Mouse (Mus musculus): ENCODE data around the gene Nono. TPM values are rescaled to one million over a fixed set of nuclear protein-coding genes. Genes with fewer than 3 reads are reported as not detected.
"Not testable (repeated sequence)": the region's sequence is repeated elsewhere in the genome, so short reads cannot be mapped to it uniquely, and the experiment has no call there.

Gene Nono
- polyA plus RNA-seq, 1 experiment from 2014 or later, result 484 TPM

DNA sequence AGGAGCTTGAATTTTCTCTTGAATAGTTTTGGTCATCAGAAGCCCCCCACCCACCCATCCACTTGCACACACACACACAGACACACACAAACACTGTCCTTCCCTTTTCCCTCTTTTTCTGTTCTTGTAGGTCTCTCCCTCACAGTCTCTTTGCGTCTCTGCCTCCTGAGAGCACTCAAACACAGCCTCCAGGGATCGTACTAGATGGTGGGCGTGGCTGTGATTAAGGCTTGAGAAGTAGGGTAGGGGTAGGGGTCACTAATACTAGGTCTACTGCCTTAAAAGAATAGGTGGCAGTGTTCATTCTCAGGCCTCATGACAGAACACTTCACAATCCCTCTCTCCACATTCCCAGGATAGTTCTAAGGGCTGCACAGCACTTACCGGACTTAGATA lies 8.4 kb upstream of the Nono start, which contains the start of gene Zmym3:
TSS of gene Zmym3 (minus strand) at position 150 of the 396 bp plus-strand sequence.
- no peak for ATAC-seq
- Histone ChIP-seq H3K9ac (replicated peaks) (peak within 1 kb of the TSS; percentile 59), H3K27me3 (no peaks in the 10 kb centered on the region; the same call in 1 of the 2 replicates), H3K4me1 (replicated peaks) (peaks cover 26% of the 10 kb centered on the region), H3K36me3 (peaks cover 2% of the 10 kb centered on the region), H3K4me3 (replicated peaks) (peak within 1 kb of the TSS; percentile 57), H3K27ac (peak within 1 kb of the TSS; percentile 78), H3K4me2 (replicated peaks) (peak within 1 kb of the TSS; percentile 66), H3K9me3 (no peaks in the 10 kb centered on the region)
- 36% methylated on average over 4 of the region's 4 CpGs for WGBS

- WGBS, result 88% methylated on average over 2 of the region's 2 CpGs
- H3K36me3 ChIP-seq, result no peaks in the 10 kb centered on the region
Observed at GRCm38 (mm10) chrX:101423462-101423861, 5.7 kb upstream of the Nono start.

DNA sequence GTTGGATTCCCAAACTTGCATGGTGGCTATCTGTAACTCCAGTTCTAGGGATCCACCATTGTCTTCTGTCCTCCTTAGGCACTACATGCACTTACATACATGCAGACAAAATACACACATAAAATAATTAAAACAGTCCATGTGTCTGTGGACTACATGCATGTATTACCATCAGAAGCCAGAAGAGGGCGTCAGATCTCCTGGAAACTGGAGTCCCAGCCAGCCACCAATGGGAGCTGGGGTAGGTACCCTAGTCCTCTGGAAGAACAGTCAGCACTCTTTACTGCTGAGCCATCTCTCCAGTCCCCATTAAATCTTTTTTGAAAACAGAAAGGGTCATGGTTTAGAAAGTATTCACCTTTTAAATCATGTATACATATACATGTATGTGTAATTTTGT lies 1.3 kb upstream of the Nono start:
- Histone ChIP-seq H3K4me2 (replicated peaks) (no peak overlapping the region), H3K4me1 (replicated peaks) (peaks cover 24% of the 10 kb centered on the region), H3K36me3 (peaks cover 4% of the 10 kb centered on the region; the same call in 1 of the 2 replicates), H3K9ac (replicated peaks) (no peak overlapping the region), H3K9me3 (no peaks in the 10 kb centered on the region), H3K27ac (no peak overlapping the region), H3K27me3 (no peaks in the 10 kb centered on the region), H3K4me3 (replicated peaks) (no peak overlapping the region)
- no peak for ATAC-seq
- 11% methylated on average over 1 of the region's 1 CpGs for WGBS

More at GRCm38 (mm10) chrX:101423462-101423861, 5.7 kb upstream of the Nono start:
- Histone ChIP-seq H3K27ac (no peak overlapping the region), H3K27me3 (no peaks in the 10 kb centered on the region; the same call in 1 of the 2 replicates), H3K4me3 (replicated peaks) (no peak overlapping the region), H3K9me3 (no peaks in the 10 kb centered on the region), H3K4me2 (replicated peaks) (no peak overlapping the region), H3K4me1 (replicated peaks) (peaks cover 13% of the 10 kb centered on the region), H3K9ac (replicated peaks) (no peak overlapping the region)
- no peak for ATAC-seq

GRCm38 (mm10) chrX:101428785-101429141 lies 355 bp upstream of the Nono start:
- peak overlapping the region; percentile 68 for H3K4me3 ChIP-seq (replicated peaks)
- no peaks in the 10 kb centered on the region for H3K27me3 ChIP-seq
- H3K9me3 ChIP-seq, result no peaks in the 10 kb centered on the region
- peak overlapping the region; percentile 86 for H3K27ac ChIP-seq
- peak; percentile 10 for ATAC-seq
- 27% methylated on average over 7 of the region's 7 CpGs for WGBS
- H3K4me2 ChIP-seq (replicated peaks), result peak overlapping the region; percentile 49
- H3K9ac ChIP-seq (replicated peaks), result peak overlapping the region; percentile 36
- peaks cover 24% of the 10 kb centered on the region for H3K4me1 ChIP-seq (replicated peaks)
- H3K36me3 ChIP-seq, result peaks cover 9% of the 10 kb centered on the region; the same call in 1 of the 2 replicates

GRCm38 (mm10) chrX:101429976-101430375 lies 858 bp downstream of the Nono start:
- peak overlapping the region; percentile 85 for H3K9ac ChIP-seq (replicated peaks)
- H3K4me3 ChIP-seq (replicated peaks), result peak overlapping the region; percentile 68
- peak overlapping the region; percentile 58 for H3K4me2 ChIP-seq (replicated peaks)
- no peaks in the 10 kb centered on the region for H3K9me3 ChIP-seq
- H3K27me3 ChIP-seq, result no peaks in the 10 kb centered on the region
- ATAC-seq, result peak; percentile 44; the same call in 1 of the 2 replicates
- 32% methylated on average over 14 of the region's 14 CpGs for WGBS
- peaks cover 24% of the 10 kb centered on the region for H3K4me1 ChIP-seq (replicated peaks)
- H3K27ac ChIP-seq, result peak overlapping the region; percentile 94
- H3K36me3 ChIP-seq, result peaks cover 11% of the 10 kb centered on the region; the same call in 1 of the 2 replicates

DNA sequence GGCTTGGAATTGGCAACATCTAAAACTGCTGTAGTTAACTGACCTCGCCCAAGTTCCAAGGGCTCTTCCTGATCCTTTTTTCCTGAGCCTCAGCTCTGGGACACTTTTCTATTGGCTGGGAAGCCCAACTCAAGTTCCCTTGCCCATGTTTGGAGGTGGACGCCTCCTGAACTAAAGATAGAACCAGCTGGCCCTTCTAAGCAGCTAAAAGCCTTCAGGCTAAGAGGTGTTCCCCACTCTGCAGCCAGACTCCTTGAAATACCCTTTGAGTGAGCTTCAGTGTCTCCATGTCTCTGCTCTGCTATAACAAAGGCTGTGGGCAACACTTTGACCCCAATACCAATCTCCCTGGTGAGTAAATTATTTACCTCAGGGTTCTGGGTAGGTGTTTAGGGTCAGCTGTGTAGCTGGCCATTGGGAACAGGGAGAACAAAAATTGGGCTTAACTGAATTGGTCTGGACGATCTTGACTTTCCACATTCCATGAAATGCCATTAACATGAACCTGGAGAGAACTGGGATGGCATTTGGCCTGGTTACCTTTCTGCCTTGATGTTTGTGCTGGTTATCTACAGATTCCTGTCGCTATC lies 19.9 kb downstream of the Nono start, which contains the start of gene Itgb1bp2:
TSS of gene Itgb1bp2 (plus strand) at position 203 of the 590 bp plus-strand sequence.
- H3K9ac ChIP-seq (replicated peaks), result no peak within 1 kb of the TSS
- H3K4me1 ChIP-seq (replicated peaks), result no peaks in the 10 kb centered on the region
- no peak within 1 kb of the TSS for H3K27ac ChIP-seq
- ATAC-seq, result no peak
- H3K9me3 ChIP-seq, result no peaks in the 10 kb centered on the region
- H3K27me3 ChIP-seq, result no peaks in the 10 kb centered on the region
- H3K4me3 ChIP-seq (replicated peaks), result no peak within 1 kb of the TSS
- H3K36me3 ChIP-seq, result peaks cover 77% of the 10 kb centered on the region
- WGBS, result 75% methylated on average over 4 of the region's 4 CpGs
- no peak within 1 kb of the TSS for H3K4me2 ChIP-seq (replicated peaks)

DNA sequence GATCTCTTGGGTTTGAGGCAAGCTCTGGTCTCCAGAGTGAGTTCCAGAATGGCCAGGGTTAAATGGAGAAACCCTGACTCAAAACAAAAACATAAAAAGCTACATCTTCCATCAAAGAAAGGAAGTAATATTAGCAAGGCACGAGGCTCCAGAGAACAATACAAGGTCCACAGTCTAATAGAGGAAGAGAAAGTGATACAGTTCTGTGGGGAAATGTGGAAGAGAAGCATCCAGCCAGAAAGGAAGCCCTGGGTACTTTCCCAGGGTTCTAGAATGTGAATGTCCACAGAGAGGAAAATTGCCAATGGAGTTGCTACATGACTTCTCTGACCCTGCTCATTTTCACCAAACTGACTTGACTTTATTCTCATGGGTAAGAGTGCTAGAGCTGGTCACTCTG lies 22.0 kb downstream of the Nono start:
- Histone ChIP-seq H3K4me3 (replicated peaks) (no peak overlapping the region), H3K27ac (no peak overlapping the region), H3K9me3 (no peaks in the 10 kb centered on the region), H3K9ac (replicated peaks) (no peak overlapping the region), H3K27me3 (no peaks in the 10 kb centered on the region), H3K4me1 (replicated peaks) (no peaks in the 10 kb centered on the region), H3K36me3 (peaks cover 61% of the 10 kb centered on the region), H3K4me2 (replicated peaks) (no peak overlapping the region)
- no peak for ATAC-seq
- 85% methylated on average over 1 of the region's 1 CpGs for WGBS

- Histone ChIP-seq H3K4me3 (replicated peaks) (no peak overlapping the region), H3K9me3 (no peaks in the 10 kb centered on the region), H3K36me3 (peaks cover 57% of the 10 kb centered on the region), H3K4me2 (replicated peaks) (no peak overlapping the region), H3K27ac (no peak overlapping the region), H3K9ac (replicated peaks) (no peak overlapping the region), H3K4me1 (replicated peaks) (no peaks in the 10 kb centered on the region), H3K27me3 (no peaks in the 10 kb centered on the region)
- no peak for ATAC-seq
- 83% methylated on average over 3 of the region's 3 CpGs for WGBS
Observed at GRCm38 (mm10) chrX:101451591-101451990, 22.5 kb downstream of the Nono start.

- no peaks in the 10 kb centered on the region for H3K27me3 ChIP-seq
- WGBS, result 91% methylated on average over 4 of the region's 4 CpGs
- H3K9me3 ChIP-seq, result no peaks in the 10 kb centered on the region
- no peak overlapping the region for H3K4me2 ChIP-seq (replicated peaks)
- ATAC-seq, result no peak
- H3K9ac ChIP-seq (replicated peaks), result no peak overlapping the region
- H3K36me3 ChIP-seq, result peaks cover 16% of the 10 kb centered on the region
- no peaks in the 10 kb centered on the region for H3K4me1 ChIP-seq (replicated peaks)
- H3K4me3 ChIP-seq (replicated peaks), result no peak overlapping the region
- H3K27ac ChIP-seq, result no peak overlapping the region
Observed at GRCm38 (mm10) chrX:101472202-101472601, 43.1 kb downstream of the Nono start.

GRCm38 (mm10) chrX:101481604-101482350 lies 52.7 kb downstream of the Nono start:
- no peak overlapping the region for H3K4me2 ChIP-seq (replicated peaks)

DNA sequence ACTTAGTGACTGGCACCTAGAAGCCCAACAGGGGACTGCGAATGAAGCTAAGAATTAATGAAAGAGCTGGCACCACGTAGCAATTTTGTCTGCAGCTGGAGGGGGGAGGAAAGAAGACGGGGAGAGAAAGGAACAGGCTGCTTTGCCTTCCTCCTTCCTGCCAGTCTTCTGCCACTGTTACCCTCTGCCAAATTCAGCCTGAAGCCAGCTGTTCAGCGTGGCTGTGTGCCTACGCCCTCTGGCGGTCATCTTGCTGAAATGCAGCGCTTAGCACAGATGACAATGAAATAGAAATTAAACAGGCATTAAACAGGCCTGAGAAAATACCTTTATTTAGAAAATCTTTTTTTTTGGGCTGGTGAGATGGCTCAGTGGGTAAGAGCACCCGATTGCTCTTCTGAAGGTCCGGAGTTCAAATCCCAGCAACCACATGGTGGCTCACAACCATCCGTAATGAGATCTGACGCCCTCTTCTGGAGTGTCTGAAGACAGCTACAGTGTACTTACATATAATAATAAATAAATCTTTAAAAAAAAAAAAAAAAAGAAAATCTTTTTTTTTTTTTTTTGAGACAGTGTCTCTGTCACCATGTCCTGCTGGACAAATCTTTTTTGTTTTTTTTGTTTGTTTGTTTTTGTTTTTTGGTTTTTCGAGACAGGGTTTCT lies 57.5 kb downstream of the Nono start:
- H3K9me3 ChIP-seq; H3K4me3 ChIP-seq (replicated peaks); H3K4me2 ChIP-seq (replicated peaks); H3K27ac ChIP-seq; H3K9ac ChIP-seq (replicated peaks); H3K4me1 ChIP-seq (replicated peaks); H3K36me3 ChIP-seq; H3K27me3 ChIP-seq: not testable (repeated sequence)
- 0 out of 2 replicates have a peak, but pooled peaks have one; percentile 27 for ATAC-seq
- WGBS, result 31% methylated on average over 10 of the region's 12 CpGs

More at GRCm38 (mm10) chrX:101481604-101482350, 52.7 kb downstream of the Nono start:
- no peaks in the 10 kb centered on the region for H3K27me3 ChIP-seq
- H3K4me1 ChIP-seq (replicated peaks), result no peaks in the 10 kb centered on the region
- WGBS, result 82% methylated on average over 6 of the region's 6 CpGs
- no peaks in the 10 kb centered on the region for H3K9me3 ChIP-seq
- ATAC-seq, result no peak
- no peak overlapping the region for H3K9ac ChIP-seq (replicated peaks)
- no peak overlapping the region for H3K27ac ChIP-seq
- 0 out of 2 replicates have a peak, but pooled peaks cover 14% of the 10 kb centered on the region for H3K36me3 ChIP-seq
- H3K4me3 ChIP-seq (replicated peaks), result no peak overlapping the region
